Mouse (Mus musculus) ES-Bruce4 (cell line): ENCODE measurements at regions not wholly inside any gene's neighbourhood (a gene's known extent, or its start where the extent isn't known, plus 50 kb on each side); places are given as distances from the start of the nearest gene placed in this dataset.

Experiments used
- CTCF ChIP-seq: IDR thresholded peaks from one replicate; pipeline ENCODE4 v1.8.1; 2011; ENCODE audit warnings: low read depth, low read length
- EP300 ChIP-seq: IDR thresholded peaks from 2 replicates; pipeline ENCODE4 v1.6.1; 2011; ENCODE audit warnings: low read depth, low read length; ENCODE audit not compliant: insufficient read depth
- POLR2A ChIP-seq: IDR thresholded peaks from one replicate; pipeline ENCODE4 v1.8.1; 2011; ENCODE audit warnings: low read length; ENCODE audit not compliant: insufficient read depth

- TF ChIP-seq POLR2A (no peak), CTCF (no peak), EP300 (no peak)
Measured at GRCm38 (mm10) chr1:114039383-114039782, 1645.2 kb upstream of the Cntnap5a start.
